Mouse (Mus musculus): ENCODE measurements at regions not wholly inside any gene's neighbourhood (a gene's known extent, or its start where the extent isn't known, plus 50 kb on each side); places are given as distances from the start of the nearest gene placed in this dataset.
"Not testable (repeated sequence)": the region's sequence is repeated elsewhere in the genome, so short reads cannot be mapped to it uniquely, and the experiment has no call there.

DNA sequence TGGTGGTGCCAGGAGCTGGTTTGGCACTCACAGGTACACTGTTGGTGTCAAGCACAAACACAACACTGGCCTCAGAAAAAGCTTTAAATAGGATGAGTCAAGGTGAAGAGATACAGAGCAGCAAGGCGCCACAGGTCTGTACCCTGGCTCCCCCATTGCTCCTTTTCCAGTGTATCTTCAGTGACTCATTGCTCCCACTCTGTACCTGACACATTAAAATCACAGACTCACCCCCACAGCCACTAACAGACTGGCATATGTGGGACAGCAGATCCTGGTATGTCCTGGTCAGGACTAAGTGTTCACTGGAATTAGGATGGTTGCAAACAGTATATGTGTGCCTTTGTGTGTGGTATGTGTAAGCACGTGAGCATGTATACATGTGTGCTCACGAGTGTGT lies 226.5 kb downstream of the 1810013L24Rik start:
- no peak for ATAC-seq (ENCODE audit: low read depth)
- no peaks in the 10 kb centered on the region for H3K27me3 ChIP-seq (ENCODE audit: control insufficient read depth, insufficient read depth, low read depth, low read length)
- H3K36me3 ChIP-seq (ENCODE audit: control insufficient read depth, insufficient read depth) = no peaks in the 10 kb centered on the region
- H3K27ac ChIP-seq (ENCODE audit: low read length) = no peak overlapping the region
- no peak overlapping the region for H3K4me2 ChIP-seq (ENCODE audit: low read depth, low read length)
- no peak overlapping the region for H3K4me3 ChIP-seq (ENCODE audit: low read depth, low read length)
- 49% methylated on average over 3 of the region's 3 CpGs for whole genome bisulfite sequencing (ENCODE audit: insufficient replicate concordance)
- no peak overlapping the region for H3K9ac ChIP-seq (ENCODE audit: low read depth, low read length)
- H3K4me1 ChIP-seq (ENCODE audit: control insufficient read depth, low read depth, low read length) = no peaks in the 10 kb centered on the region
- no peaks in the 10 kb centered on the region for H3K9me3 ChIP-seq (replicated peaks; ENCODE audit: control insufficient read depth, low read length)

DNA sequence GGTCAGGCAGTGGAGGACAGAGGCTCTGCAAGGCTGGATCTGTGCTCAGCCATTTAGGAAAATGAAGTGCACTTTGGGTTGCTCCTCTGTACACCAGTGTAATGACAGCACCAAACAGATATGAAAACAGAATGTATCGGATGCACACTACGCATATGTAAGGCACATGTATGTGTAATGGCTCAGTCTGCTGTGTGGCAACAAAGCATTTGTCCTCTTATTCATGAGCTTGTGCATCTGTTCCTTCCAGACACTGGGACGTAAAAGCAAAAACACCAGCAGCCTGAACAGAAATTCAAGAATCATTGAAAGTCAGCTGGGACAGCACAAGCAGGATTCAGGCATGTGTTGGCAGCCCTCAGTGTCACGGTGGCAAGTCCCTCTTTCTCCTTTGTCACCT lies 241.6 kb downstream of the 1810013L24Rik start:
- Histone ChIP-seq H3K9ac (ENCODE audit: low read depth, low read length) (no peak overlapping the region), H3K4me3 (ENCODE audit: low read depth, low read length) (no peak overlapping the region), H3K27ac (ENCODE audit: low read length) (no peak overlapping the region), H3K4me1 (ENCODE audit: control insufficient read depth, low read depth, low read length) (no peaks in the 10 kb centered on the region), H3K4me2 (ENCODE audit: low read depth, low read length) (no peak overlapping the region), H3K27me3 (ENCODE audit: control insufficient read depth, insufficient read depth, low read depth, low read length) (no peaks in the 10 kb centered on the region), H3K36me3 (ENCODE audit: control insufficient read depth, insufficient read depth) (no peaks in the 10 kb centered on the region), H3K9me3 (replicated peaks; ENCODE audit: control insufficient read depth, low read length) (0 out of 2 replicates have a peak, but pooled peaks cover 2% of the 10 kb centered on the region)
- 81% methylated on average over 4 of the region's 4 CpGs for WGBS (ENCODE audit: insufficient replicate concordance)
- no peak for ATAC-seq (ENCODE audit: low read depth)

- not testable (repeated sequence) for H3K4me3 ChIP-seq (ENCODE audit: low read depth, low read length); H3K27ac ChIP-seq (ENCODE audit: low read length); H3K36me3 ChIP-seq (ENCODE audit: control insufficient read depth, insufficient read depth); H3K4me2 ChIP-seq (ENCODE audit: low read depth, low read length); H3K27me3 ChIP-seq (ENCODE audit: control insufficient read depth, insufficient read depth, low read depth, low read length); H3K9me3 ChIP-seq (replicated peaks; ENCODE audit: control insufficient read depth, low read length); H3K9ac ChIP-seq (ENCODE audit: low read depth, low read length); H3K4me1 ChIP-seq (ENCODE audit: control insufficient read depth, low read depth, low read length); ATAC-seq (ENCODE audit: low read depth)
- whole genome bisulfite sequencing (ENCODE audit: insufficient replicate concordance) = 69% methylated on average over 5 of the region's 5 CpGs
These were observed 242.1 kb downstream of the 1810013L24Rik start for GRCm38 (mm10) chr16:9071956-9072355.

- no peak overlapping the region for H3K4me3 ChIP-seq (ENCODE audit: low read depth, low read length)
- no peaks in the 10 kb centered on the region for H3K36me3 ChIP-seq (ENCODE audit: control insufficient read depth, insufficient read depth)
- H3K9me3 ChIP-seq (replicated peaks; ENCODE audit: control insufficient read depth, low read length) = 0 out of 2 replicates have a peak, but pooled peaks cover 2% of the 10 kb centered on the region
- H3K27ac ChIP-seq (ENCODE audit: low read length) = no peak overlapping the region
- H3K9ac ChIP-seq (ENCODE audit: low read depth, low read length) = no peak overlapping the region
- 65% methylated on average over 4 of the region's 4 CpGs for WGBS (ENCODE audit: insufficient replicate concordance)
- no peak for ATAC-seq (ENCODE audit: low read depth)
- no peak overlapping the region for H3K4me2 ChIP-seq (ENCODE audit: low read depth, low read length)
- no peaks in the 10 kb centered on the region for H3K27me3 ChIP-seq (ENCODE audit: control insufficient read depth, insufficient read depth, low read depth, low read length)
- H3K4me1 ChIP-seq (ENCODE audit: control insufficient read depth, low read depth, low read length) = no peaks in the 10 kb centered on the region
These were observed 244.4 kb downstream of the 1810013L24Rik start for GRCm38 (mm10) chr16:9074295-9074694.

DNA sequence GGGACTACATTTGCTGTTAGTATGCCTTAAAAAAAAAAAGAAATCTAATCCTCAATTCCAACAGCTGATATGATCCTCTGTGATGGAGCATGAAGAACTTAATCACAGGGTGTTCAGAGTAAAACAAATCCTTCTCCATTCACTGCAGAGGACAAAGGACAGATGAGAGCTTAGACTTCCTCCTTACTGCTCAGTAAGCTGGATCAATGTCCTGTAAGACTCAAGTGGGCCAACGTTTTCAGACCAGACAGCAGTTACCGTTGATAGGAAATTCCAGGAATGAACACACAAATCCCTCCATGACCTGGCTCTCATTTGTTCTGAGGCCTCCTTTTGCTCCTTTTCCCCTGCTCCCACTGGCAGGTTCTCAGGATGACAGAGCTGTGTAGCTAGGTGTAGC lies 247.6 kb downstream of the 1810013L24Rik start:
- no peak overlapping the region for H3K4me2 ChIP-seq (ENCODE audit: low read depth, low read length)
- no peak overlapping the region for H3K27ac ChIP-seq (ENCODE audit: low read length)
- H3K27me3 ChIP-seq (ENCODE audit: control insufficient read depth, insufficient read depth, low read depth, low read length) = no peaks in the 10 kb centered on the region
- no peaks in the 10 kb centered on the region for H3K4me1 ChIP-seq (ENCODE audit: control insufficient read depth, low read depth, low read length)
- H3K4me3 ChIP-seq (ENCODE audit: low read depth, low read length) = no peak overlapping the region
- H3K9me3 ChIP-seq (replicated peaks; ENCODE audit: control insufficient read depth, low read length) = no peaks in the 10 kb centered on the region
- 63% methylated on average over 2 of the region's 2 CpGs for WGBS (ENCODE audit: insufficient replicate concordance)
- no peak overlapping the region for H3K9ac ChIP-seq (ENCODE audit: low read depth, low read length)
- H3K36me3 ChIP-seq (ENCODE audit: control insufficient read depth, insufficient read depth) = no peaks in the 10 kb centered on the region
- no peak for ATAC-seq (ENCODE audit: low read depth)

DNA sequence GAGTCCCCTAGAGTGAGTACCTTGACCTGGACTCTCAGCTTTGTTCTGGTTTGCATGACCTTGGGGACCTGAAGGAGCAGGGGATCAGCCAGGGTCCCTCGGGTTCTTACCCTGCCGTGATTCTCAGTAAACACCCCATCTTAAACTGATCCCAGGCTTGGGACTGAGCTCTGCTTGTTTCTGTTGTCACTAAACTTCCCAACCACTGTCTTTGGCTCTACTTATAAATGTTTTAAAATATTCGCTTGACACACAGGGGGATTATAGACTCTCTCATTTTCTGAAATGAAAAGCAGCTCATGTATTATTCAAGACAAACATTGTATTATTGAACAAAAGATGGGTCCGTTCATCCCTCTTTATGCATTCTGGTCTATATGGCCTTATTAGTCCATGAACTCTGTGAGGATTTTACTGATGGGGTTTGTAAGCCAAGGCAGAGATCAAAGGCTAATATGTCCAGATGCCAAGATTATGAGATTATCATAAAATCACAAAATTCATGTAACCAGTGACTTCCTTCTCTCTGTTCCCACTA lies 248.6 kb downstream of the 1810013L24Rik start:
- H3K9ac ChIP-seq (ENCODE audit: low read depth, low read length) = no peak overlapping the region
- no peak overlapping the region for H3K4me3 ChIP-seq (ENCODE audit: low read depth, low read length)
- no peak for ATAC-seq (ENCODE audit: low read depth)
- H3K27me3 ChIP-seq (ENCODE audit: control insufficient read depth, insufficient read depth, low read depth, low read length) = no peaks in the 10 kb centered on the region
- 68% methylated on average over 4 of the region's 4 CpGs for WGBS (ENCODE audit: insufficient replicate concordance)
- no peak overlapping the region for H3K4me2 ChIP-seq (ENCODE audit: low read depth, low read length)
- no peaks in the 10 kb centered on the region for H3K9me3 ChIP-seq (replicated peaks; ENCODE audit: control insufficient read depth, low read length)
- H3K36me3 ChIP-seq (ENCODE audit: control insufficient read depth, insufficient read depth) = no peaks in the 10 kb centered on the region
- no peak overlapping the region for H3K27ac ChIP-seq (ENCODE audit: low read length)
- no peaks in the 10 kb centered on the region for H3K4me1 ChIP-seq (ENCODE audit: control insufficient read depth, low read depth, low read length)

DNA sequence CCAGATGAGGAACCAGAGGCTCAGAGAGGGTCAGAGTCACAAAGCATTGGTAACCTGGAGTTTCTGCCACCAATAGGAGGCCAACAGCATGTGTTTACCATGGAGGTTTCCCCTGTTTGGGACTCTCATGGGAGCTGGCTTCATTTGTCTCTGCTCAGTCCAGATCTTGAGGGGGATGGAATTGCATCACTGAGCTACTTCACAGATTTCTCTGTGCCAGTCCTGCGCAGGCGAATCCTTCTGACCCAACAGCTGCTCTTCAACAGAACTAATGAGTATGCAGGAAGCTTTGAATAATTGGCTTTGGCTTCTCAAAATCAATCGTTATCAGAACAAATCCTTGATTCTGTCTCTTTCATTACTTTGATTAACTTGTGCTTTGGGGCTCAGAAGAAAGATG lies 253.1 kb downstream of the 1810013L24Rik start:
- H3K9me3 ChIP-seq (replicated peaks; ENCODE audit: control insufficient read depth, low read length) = no peaks in the 10 kb centered on the region
- WGBS (ENCODE audit: insufficient replicate concordance) = 62% methylated on average over 3 of the region's 3 CpGs
- no peak overlapping the region for H3K4me2 ChIP-seq (ENCODE audit: low read depth, low read length)
- no peaks in the 10 kb centered on the region; the same call in 1 of the 2 replicates for H3K4me1 ChIP-seq (ENCODE audit: control insufficient read depth, low read depth, low read length)
- H3K27ac ChIP-seq (ENCODE audit: low read length) = no peak overlapping the region
- no peak overlapping the region for H3K9ac ChIP-seq (ENCODE audit: low read depth, low read length)
- no peak overlapping the region for H3K4me3 ChIP-seq (ENCODE audit: low read depth, low read length)
- H3K36me3 ChIP-seq (ENCODE audit: control insufficient read depth, insufficient read depth) = no peaks in the 10 kb centered on the region
- no peak for ATAC-seq (ENCODE audit: low read depth)
- H3K27me3 ChIP-seq (ENCODE audit: control insufficient read depth, insufficient read depth, low read depth, low read length) = no peaks in the 10 kb centered on the region

DNA sequence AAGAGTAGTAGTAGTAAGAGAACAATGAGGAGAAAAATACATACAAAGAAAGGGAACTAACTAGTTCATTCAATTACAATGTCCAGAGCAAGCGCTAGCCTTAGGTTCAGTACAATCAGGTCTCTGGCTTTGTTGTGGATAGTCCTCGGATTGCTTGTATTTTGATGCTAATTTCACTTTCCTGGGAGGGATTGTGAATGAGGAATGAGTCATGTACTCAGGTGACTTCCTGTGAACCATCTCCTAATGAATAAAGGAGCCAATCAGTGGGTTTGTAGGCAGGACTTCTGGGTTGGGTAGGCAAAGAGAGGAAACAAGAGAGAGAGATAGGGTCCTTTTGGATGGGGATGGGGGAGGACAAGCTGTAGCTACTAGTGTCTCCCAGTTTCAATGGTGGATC lies 253.8 kb downstream of the 1810013L24Rik start:
- Histone ChIP-seq H3K4me1 (ENCODE audit: control insufficient read depth, low read depth, low read length) (no peaks in the 10 kb centered on the region; the same call in 1 of the 2 replicates), H3K9ac (ENCODE audit: low read depth, low read length) (no peak overlapping the region), H3K27ac (ENCODE audit: low read length) (no peak overlapping the region), H3K36me3 (ENCODE audit: control insufficient read depth, insufficient read depth) (no peaks in the 10 kb centered on the region), H3K9me3 (replicated peaks; ENCODE audit: control insufficient read depth, low read length) (no peaks in the 10 kb centered on the region), H3K4me2 (ENCODE audit: low read depth, low read length) (no peak overlapping the region), H3K27me3 (ENCODE audit: control insufficient read depth, insufficient read depth, low read depth, low read length) (no peaks in the 10 kb centered on the region), H3K4me3 (ENCODE audit: low read depth, low read length) (no peak overlapping the region)
- 57% methylated on average over 2 of the region's 2 CpGs for WGBS (ENCODE audit: insufficient replicate concordance)
- ATAC-seq (ENCODE audit: low read depth) = no peak

DNA sequence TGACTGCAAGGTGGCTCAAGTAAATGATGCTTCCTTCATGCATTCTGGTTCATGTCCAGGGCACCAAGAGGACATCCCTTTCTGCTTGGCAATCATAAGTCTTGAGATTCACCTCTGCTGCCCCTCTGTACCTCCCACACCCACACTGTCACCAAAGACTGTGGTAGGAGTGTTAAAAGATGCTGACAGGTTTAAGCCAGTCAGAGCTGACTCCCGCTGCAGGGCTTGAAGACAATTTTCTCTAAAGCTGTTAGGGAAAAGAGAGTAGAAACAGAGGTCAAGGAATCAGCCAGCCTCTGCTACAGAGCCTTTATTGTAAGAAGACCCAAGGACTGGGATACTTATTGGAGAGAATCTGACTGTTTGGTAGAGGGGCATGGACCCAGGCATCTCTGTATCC lies 254.7 kb downstream of the 1810013L24Rik start:
- no peak overlapping the region for H3K27ac ChIP-seq (ENCODE audit: low read length)
- no peaks in the 10 kb centered on the region; the same call in 1 of the 2 replicates for H3K4me1 ChIP-seq (ENCODE audit: control insufficient read depth, low read depth, low read length)
- no peak overlapping the region for H3K9ac ChIP-seq (ENCODE audit: low read depth, low read length)
- no peak overlapping the region for H3K4me2 ChIP-seq (ENCODE audit: low read depth, low read length)
- H3K9me3 ChIP-seq (replicated peaks; ENCODE audit: control insufficient read depth, low read length) = no peaks in the 10 kb centered on the region
- H3K4me3 ChIP-seq (ENCODE audit: low read depth, low read length) = no peak overlapping the region
- ATAC-seq (ENCODE audit: low read depth) = no peak
- H3K27me3 ChIP-seq (ENCODE audit: control insufficient read depth, insufficient read depth, low read depth, low read length) = no peaks in the 10 kb centered on the region
- 59% methylated on average over 1 of the region's 1 CpGs for WGBS (ENCODE audit: insufficient replicate concordance)
- H3K36me3 ChIP-seq (ENCODE audit: control insufficient read depth, insufficient read depth) = no peaks in the 10 kb centered on the region
